Mouse (Mus musculus) megakaryocyte, adult 5-6 weeks (primary cell): ENCODE measurements at regions not wholly inside any gene's neighbourhood (a gene's known extent, or its start where the extent isn't known, plus 50 kb on each side); places are given as distances from the start of the nearest gene placed in this dataset.

Source experiments
- ATAC-seq: 2 replicates; pipeline ENCODE4 v1.8.0; 2016; ENCODE audit warnings: mild to moderate bottlenecking, inconsistent platforms; ENCODE audit not compliant: poor library complexity, severe bottlenecking

- no peak for ATAC-seq
Observed at GRCm38 (mm10) chr13:19523686-19524085, 96.0 kb downstream of the Epdr1 start.

GRCm38 (mm10) chr13:19517938-19518777, 101.6 kb downstream of the Epdr1 start:
- ATAC-seq, result peak; percentile 63

- no peak for ATAC-seq
Observed at GRCm38 (mm10) chr13:19514844-19515555, 104.7 kb downstream of the Epdr1 start.

DNA sequence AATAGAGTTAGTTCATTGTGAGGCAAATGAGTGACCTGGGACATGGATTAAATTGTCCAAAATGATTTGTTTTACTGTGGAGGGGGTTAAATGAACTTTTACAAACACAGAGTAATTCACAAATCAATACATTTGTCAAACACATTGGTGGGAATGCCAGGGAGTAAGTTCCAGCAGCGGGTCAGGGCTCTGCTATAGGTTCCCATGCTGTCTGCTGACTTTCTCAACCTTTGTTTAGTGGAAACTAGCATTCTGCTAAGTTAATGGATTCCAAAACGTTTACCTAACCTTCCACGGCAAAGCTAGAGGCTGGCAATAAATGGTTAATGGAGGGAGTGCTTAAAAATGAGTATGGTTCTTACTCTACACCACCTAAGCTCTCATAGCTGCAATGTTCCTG, 110.9 kb upstream of the Stard3nl start:
- no peak for ATAC-seq

DNA sequence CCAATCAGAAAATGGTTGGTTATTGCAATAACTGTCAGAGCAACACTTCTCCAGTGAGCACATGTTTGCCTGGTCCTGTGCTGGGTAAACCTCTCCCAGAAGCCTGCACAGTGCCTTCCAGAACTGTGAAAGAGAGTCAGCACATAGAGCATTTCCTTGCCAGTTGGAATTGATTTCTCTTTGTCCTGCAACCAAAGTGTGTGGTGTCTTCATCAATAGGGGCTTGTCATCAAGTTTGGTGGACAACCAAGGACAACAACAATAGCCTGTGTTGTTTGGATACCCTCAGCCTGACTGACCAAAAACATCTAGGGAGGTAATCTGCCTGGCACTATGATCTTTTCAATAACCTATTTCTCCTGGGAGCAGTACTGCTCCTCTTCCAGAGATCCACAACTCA, 108.6 kb upstream of the Stard3nl start:
- no peak for ATAC-seq

GRCm38 (mm10) chr13:19482198-19482597, 86.6 kb upstream of the Stard3nl start:
- ATAC-seq, result no peak

- ATAC-seq, result no peak
Observed at GRCm38 (mm10) chr13:19474041-19474440, 78.4 kb upstream of the Stard3nl start.

DNA sequence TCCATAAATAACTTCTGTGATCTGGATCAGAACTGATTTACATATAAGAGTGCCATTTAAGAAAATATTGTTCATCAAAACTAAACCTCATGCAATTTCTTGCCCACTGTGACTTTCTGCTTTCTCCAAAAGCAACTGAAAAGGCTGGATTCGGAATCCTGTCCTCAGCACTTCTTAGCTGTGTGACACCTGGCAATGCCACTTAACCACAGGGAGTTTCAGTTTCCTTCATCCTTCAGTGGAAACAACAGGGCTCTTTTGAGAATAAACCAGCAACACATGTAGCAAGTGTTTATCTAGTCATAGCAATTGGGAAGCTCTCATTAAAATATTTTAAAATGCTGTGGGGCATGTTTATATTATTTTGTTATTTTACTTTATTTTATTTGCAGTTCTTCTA, 75.1 kb upstream of the Stard3nl start:
- ATAC-seq, result no peak

GRCm38 (mm10) chr13:19466722-19467384, 71.3 kb upstream of the Stard3nl start:
- no peak for ATAC-seq

- ATAC-seq, result no peak
Observed at GRCm38 (mm10) chr13:19462966-19463365, 67.4 kb upstream of the Stard3nl start.

GRCm38 (mm10) chr13:19449387-19449786, 53.8 kb upstream of the Stard3nl start:
- ATAC-seq, result no peak
